In genomic region chr16:4214631-4215240, GRCm38 (mm10) we compare ENCODE assay signal across 8 mouse cellular contexts. TPM values are rescaled to one million over a fixed set of nuclear protein-coding genes. Genes with fewer than 3 reads are reported as not detected.
DNase-seq lines count a peak whose midpoint lies in the region; ATAC-seq and TF ChIP-seq lines count a peak whose summit lies in the region.

No protein-coding gene starts in this region.

- WGBS in heart, embryonic 14.5 days: 40% methylated on average over 10 of the region's 10 CpGs
- 38% methylated on average over 10 of the region's 10 CpGs for WGBS in forebrain, embryonic 14.5 days
- WGBS in liver, embryonic 14.5 days (ENCODE audit: insufficient replicate concordance): 46% methylated on average over 10 of the region's 10 CpGs

- peak overlapping the region; percentile 98 for H3K4me2 ChIP-seq in heart, embryonic 14.5 days (ENCODE audit: low read length)
- peak overlapping the region; percentile 92 for H3K4me2 ChIP-seq in forebrain, embryonic 14.5 days (ENCODE audit: low read length)
- peak overlapping the region; percentile 94 for H3K4me2 ChIP-seq in liver, embryonic 14.5 days (ENCODE audit: low read depth)

- no peak for TF ChIP-seq CTCF in MEL (IDR thresholded peaks at IDR 0.05 in 2 of 3, conservative IDR thresholded peaks at IDR 0.05 in 1 of 3; ENCODE audit: control insufficient read depth in 1 of 3, insufficient read depth in 1 of 3, low read depth in 2 of 3, low read length in 3 of 3, poor library complexity in 1 of 3, severe bottlenecking in 1 of 3)
- no peak for TF ChIP-seq CTCF in liver, embryonic 14.5 days (IDR thresholded peaks at IDR 0.05; ENCODE audit: low read depth)

- no peaks in the 10 kb centered on the region; the same call in 1 of the 2 replicates for H3K27me3 ChIP-seq in heart, embryonic 14.5 days (ENCODE audit: control insufficient read depth, insufficient read depth, low read length)
- peaks cover 0 to 4% of the 10 kb centered on the region in 2 experiments; a peak in 2 of 4 replicates for H3K27me3 ChIP-seq in MEL (ENCODE audit: control insufficient read depth in 1 of 2, insufficient read depth in 2 of 2, low read length in 2 of 2)
- no peaks in the 10 kb centered on the region for H3K27me3 ChIP-seq in forebrain, embryonic 14.5 days (replicated peaks; ENCODE audit: control insufficient read depth, insufficient read depth, low read length)
- H3K27me3 ChIP-seq in liver, embryonic 14.5 days (ENCODE audit: control insufficient read depth, insufficient read depth, low read length): no peaks in the 10 kb centered on the region

- H3K4me3 ChIP-seq in heart, embryonic 14.5 days (ENCODE audit: control insufficient read depth in 1 of 2, insufficient read depth in 1 of 2, low read depth in 1 of 2, low read length in 2 of 2): peak overlapping the region; percentile 78 to 96
- H3K4me3 ChIP-seq in MEL (ENCODE audit: control insufficient read depth in 1 of 2, insufficient read depth in 1 of 2, low read depth in 2 of 2, low read length in 2 of 2): peak overlapping the region; percentile 65 to 71
- peak overlapping the region; percentile 98 for H3K4me3 ChIP-seq in forebrain, embryonic 14.5 days (ENCODE audit: low read depth, low read length)
- H3K4me3 ChIP-seq in liver, embryonic 14.5 days (ENCODE audit: insufficient read depth in 1 of 2, low read depth in 2 of 2, low read length in 2 of 2): peak overlapping the region; percentile 84 to 96

- H3K9ac ChIP-seq in heart, embryonic 14.5 days (ENCODE audit: low read length): peak overlapping the region; percentile 98
- H3K9ac ChIP-seq in MEL (ENCODE audit: control insufficient read depth, low read depth, low read length, poor library complexity, severe bottlenecking): peak overlapping the region; percentile 75
- H3K9ac ChIP-seq in forebrain, embryonic 14.5 days (ENCODE audit: low read length): peak overlapping the region; percentile 93
- peak overlapping the region; percentile 79 for H3K9ac ChIP-seq in liver, embryonic 14.5 days (replicated peaks)

- H3K9me3 ChIP-seq in heart, embryonic 14.5 days (ENCODE audit: control insufficient read depth, low read length): no peaks in the 10 kb centered on the region
- H3K9me3 ChIP-seq in MEL (replicated peaks; ENCODE audit: insufficient read depth, low read length): no peaks in the 10 kb centered on the region
- no peaks in the 10 kb centered on the region for H3K9me3 ChIP-seq in forebrain, embryonic 14.5 days (replicated peaks; ENCODE audit: control insufficient read depth, low read length)
- no peaks in the 10 kb centered on the region for H3K9me3 ChIP-seq in liver, embryonic 14.5 days (ENCODE audit: control insufficient read depth, low read length)

- H3K79me2 ChIP-seq in MEL (ENCODE audit: control insufficient read depth, insufficient read depth, low read length, poor library complexity): peaks cover 17% of the 10 kb centered on the region

- no peak overlapping the region for H3K27ac ChIP-seq in heart, embryonic 14.5 days (replicated peaks in 1 of 2; ENCODE audit: control insufficient read depth in 1 of 2, insufficient read depth in 1 of 2, low read depth in 2 of 2, low read length in 2 of 2)
- H3K27ac ChIP-seq in MEL (ENCODE audit: control insufficient read depth, low read depth, low read length): no peak overlapping the region
- peak overlapping the region; percentile 100; the same call in 1 of the 2 replicates for H3K27ac ChIP-seq in forebrain, embryonic 14.5 days (ENCODE audit: low read depth, low read length)
- no peak overlapping the region for H3K27ac ChIP-seq in liver, embryonic 14.5 days

- TF ChIP-seq EP300 in MEL (IDR thresholded peaks at IDR 0.05; ENCODE audit: low read depth in 1 of 2, low read length in 2 of 2): no peak
- no peak for TF ChIP-seq EP300 in liver, embryonic 14.5 days (IDR thresholded peaks at IDR 0.05; ENCODE audit: low read depth)

- DNase-seq in heart, adult 18-20 months: no peak
- no peak for DNase-seq in MEL (ENCODE audit: low read depth, low spot score)
- DNase-seq in forebrain, embryonic 14.5 days (ENCODE audit: low spot score): peak; percentile 10
- no peak for DNase-seq in liver, embryonic 14.5 days (ENCODE audit: low read depth in 3 of 3, low spot score in 3 of 3)
- DNase-seq in testis, postnatal 14 days (ENCODE audit: low spot score): peak; percentile 46
- no peak for DNase-seq in frontal cortex, adult 2 months (ENCODE audit: extremely low spot score in 1 of 2, low spot score in 1 of 2)

- no peaks in the 10 kb centered on the region for H3K36me3 ChIP-seq in heart, embryonic 14.5 days (ENCODE audit: control insufficient read depth, insufficient read depth, low read length)
- H3K36me3 ChIP-seq in MEL (ENCODE audit: control insufficient read depth in 1 of 2, insufficient read depth in 2 of 2, low read length in 2 of 2): peaks cover 0 to 14% of the 10 kb centered on the region in 2 experiments; a peak in 2 of 4 replicates
- no peaks in the 10 kb centered on the region for H3K36me3 ChIP-seq in forebrain, embryonic 14.5 days (ENCODE audit: control insufficient read depth, insufficient read depth, low read length)
- no peaks in the 10 kb centered on the region for H3K36me3 ChIP-seq in liver, embryonic 14.5 days (replicated peaks; ENCODE audit: control insufficient read depth, insufficient read depth, low read depth)

- TF ChIP-seq RAD21 in MEL (IDR thresholded peaks at IDR 0.05; ENCODE audit: low read depth, low read length): no peak

- no peak for ATAC-seq in heart, embryonic 14.5 days (ENCODE audit: insufficient number of reproducible peaks, insufficient read depth, low FRiP score, low read depth)
- peak; percentile 4 for ATAC-seq in forebrain, embryonic 14.5 days
- no peak for ATAC-seq in liver, embryonic 14.5 days (ENCODE audit: insufficient read depth)
- ATAC-seq in granulocyte monocyte progenitor cell, adult 5-6 weeks (replicated peaks; ENCODE audit: poor library complexity, severe bottlenecking): no peak; the same call in 1 of the 2 replicates

- H3K4me1 ChIP-seq in heart, embryonic 14.5 days (ENCODE audit: control insufficient read depth in 2 of 2, insufficient read depth in 2 of 2, low read length in 2 of 2): peaks cover 4 to 23% of the 10 kb centered on the region in 2 experiments; a peak in 3 of 4 replicates
- peaks cover 4 to 12% of the 10 kb centered on the region in 2 experiments for H3K4me1 ChIP-seq in MEL (ENCODE audit: control insufficient read depth in 1 of 2, insufficient read depth in 2 of 2, low read length in 2 of 2)
- H3K4me1 ChIP-seq in forebrain, embryonic 14.5 days (ENCODE audit: control insufficient read depth, insufficient read depth, low read length): peaks cover 23% of the 10 kb centered on the region
- peaks cover 6 to 19% of the 10 kb centered on the region in 2 experiments; a peak in 3 of 4 replicates for H3K4me1 ChIP-seq in liver, embryonic 14.5 days (replicated peaks; ENCODE audit: control insufficient read depth in 2 of 2, insufficient read depth in 2 of 2, low read length in 1 of 2)

- no peak for TF ChIP-seq POLR2A in MEL (IDR thresholded peaks at IDR 0.05; ENCODE audit: control insufficient read depth in 1 of 2, insufficient read depth in 1 of 2, low read depth in 1 of 2, low read length in 2 of 2, poor library complexity in 1 of 2)

TF ChIP-seq in MEL, 35 proteins besides CTCF, POLR2A, EP300 and RAD21:
- TF ChIP-seq RCOR1 (IDR thresholded peaks at IDR 0.05; ENCODE audit: low read depth, low read length): no peak
- TF ChIP-seq BHLHE40 (IDR thresholded peaks at IDR 0.05; ENCODE audit: borderline replicate concordance, low read depth, low read length): no peak
- TF ChIP-seq MYB (IDR thresholded peaks at IDR 0.05; ENCODE audit: low read depth, low read length): no peak
- no peak for TF ChIP-seq E2F4 (IDR thresholded peaks at IDR 0.05; ENCODE audit: borderline replicate concordance, low read depth, low read length)
- TF ChIP-seq MAX (IDR thresholded peaks at IDR 0.05; ENCODE audit: low read length): no peak
- TF ChIP-seq NELFE (IDR thresholded peaks at IDR 0.05; ENCODE audit: low read depth, low read length): no peak

RNA-seq across cellular contexts. Expression of gene Crebbp, which starts 0.9 kb away (rescaled TPM):
- 24.8 and 30.2 TPM in 2 replicates for polyA plus RNA-seq in heart, embryonic 14.5 days (2014; fragmentation: Nextera tagmentation; extraction: Ambion mirVana)
- total RNA-seq in heart, adult 18-20 months (2021): 10 to 100 TPM; 39.3 to 40.0 TPM
- 4.7 and 7.3 TPM in 2 replicates for total RNA-seq in MEL (2012; rRNA removed)
- 100 to 1,000 TPM in 1 of 2 experiments, 1 to 10 TPM in 1; 7.0 to 145 TPM for polyA plus RNA-seq in MEL (2012; ENCODE audit: insufficient read depth in 1 of 2, insufficient read length in 2 of 2, low read depth in 1 of 2, low replicate concordance in 2 of 2, missing spikeins in 1 of 2)
- polyA plus RNA-seq in forebrain, embryonic 14.5 days (2014; fragmentation: Nextera tagmentation; extraction: Ambion mirVana): 35.3 and 36.0 TPM in 2 replicates
- polyA plus RNA-seq in liver, embryonic 14.5 days (2012; rRNA removed): 3.1 and 3.6 TPM in 2 replicates
- polyA plus RNA-seq in liver, embryonic 14.5 days (2014; fragmentation: Nextera tagmentation; extraction: Ambion mirVana): 7.0 and 8.9 TPM in 2 replicates
- total RNA-seq in granulocyte monocyte progenitor cell, adult 5-6 weeks (2014; fragmentation: Nextera tagmentation): 33.0 and 52.9 TPM in 2 replicates
- total RNA-seq in granulocyte monocyte progenitor cell, adult 5-6 weeks (2017): 12.3 and 13.5 TPM in 2 replicates
- polyA plus RNA-seq in frontal cortex, adult 2 months (2012; rRNA removed): 37.1 and 38.0 TPM in 2 replicates

Comparison
In these comparisons a context has a peak if more than half of its experiments do, and no peak if none do; other contexts are left out.
1. DNase-seq: peak in forebrain, embryonic 14.5 days (single experiment) and testis, postnatal 14 days (single experiment); none in heart, adult 18-20 months (0 of 2), MEL (single experiment), liver, embryonic 14.5 days (0 of 3) and frontal cortex, adult 2 months (0 of 2).
2. Peak in every context shown above with its lines, with median percentiles within 50 percentile points of each other: H3K4me2 ChIP-seq, H3K4me3 ChIP-seq and H3K9ac ChIP-seq.